Mouse (Mus musculus) heart, postnatal 0 days (tissue): Measurements from ENCODE around the gene Bloc1s3.

Source experiments
- CTCF ChIP-seq: IDR thresholded peaks from 2 replicates; pipeline ENCODE4 v1.5.1; 2016; ENCODE audit warnings: antibody characterized with exemption, control low read depth, low read depth
- EP300 ChIP-seq: IDR thresholded peaks from 2 replicates; pipeline ENCODE4 v1.6.1; 2016; ENCODE audit warnings: antibody characterized with exemption, low read depth

- TF ChIP-seq CTCF (no peak), EP300 (peak; percentile 2; the same call in 1 of the 2 replicates)
Measured at GRCm38 (mm10) chr7:19508150-19508923, at the start of gene Bloc1s3, which contains the start of gene Trappc6a.
